In the genomic region with DNA sequence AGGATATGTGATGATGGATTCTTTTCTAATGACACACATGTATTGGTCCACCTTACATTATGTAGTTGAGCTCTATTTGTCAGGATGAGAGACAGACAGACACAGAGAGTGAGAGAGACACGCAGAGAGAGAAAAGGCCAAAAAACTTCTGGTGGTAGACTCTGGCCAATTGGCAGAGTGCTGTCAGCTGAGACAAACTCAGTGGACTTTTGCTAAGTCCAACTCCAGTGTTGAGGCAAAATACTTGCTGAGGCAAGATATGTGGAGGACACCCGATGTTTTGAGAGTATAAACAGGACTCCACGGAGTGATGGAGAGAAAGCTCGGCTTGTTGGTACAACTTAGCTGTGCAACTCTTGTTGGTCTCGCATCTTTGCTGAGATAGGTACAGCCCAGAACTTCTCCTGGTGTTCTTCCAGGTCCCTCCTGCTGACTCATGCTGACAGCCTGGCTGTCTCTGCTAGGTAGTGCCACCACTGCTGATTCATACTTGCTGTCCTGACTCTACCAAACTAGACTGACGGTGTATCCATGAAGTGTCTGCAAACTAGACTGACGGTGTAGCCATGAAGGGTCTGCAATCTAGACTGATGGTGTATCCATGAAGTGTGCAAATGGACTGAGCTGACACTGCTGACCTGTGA, we compare ENCODE assay signal across 11 mouse cellular contexts. TPM values are rescaled to one million over a fixed set of nuclear protein-coding genes. Genes with fewer than 3 reads are reported as not detected.
DNase-seq lines count a peak whose midpoint lies in the region; ATAC-seq lines count a peak whose summit lies in the region.
"Had no signal": no experiment of that assay in that cellular context is flagged by ENCODE, and none has a peak within 500 bp of the region (broad histone marks: within the 10 kb centered on the region; RNA-seq: fewer than 3 reads in every experiment).

No protein-coding gene starts in this region.

- 81% methylated on average over 7 of the region's 7 CpGs for WGBS in heart, embryonic 14.5 days

- peak; percentile 31; the same call in 1 of the 2 replicates for ATAC-seq in heart, embryonic 14.5 days (ENCODE audit: insufficient number of reproducible peaks, insufficient read depth, low FRiP score, low read depth)
- ATAC-seq in erythroid progenitor cell, adult 5-6 weeks (replicated peaks; ENCODE audit: low FRiP score, poor library complexity, severe bottlenecking) = peak; percentile 93
- ATAC-seq: forebrain, embryonic 16.5 days had no signal

- DNase-seq in adrenal gland, postnatal 36 days = peak; percentile 44 to 50
- DNase-seq in adrenal gland, adult 18-20 months (ENCODE audit: low spot score in 2 of 2) = no peak
- no peak for DNase-seq in heart, adult 8-10 months (ENCODE audit: low spot score)
- DNase-seq in 3134 (ENCODE audit: extremely low read depth, insufficient read length, low spot score) = peak; percentile 42
- DNase-seq in thymus, postnatal 10 days (ENCODE audit: low spot score in 2 of 2) = no peak
- no peak for DNase-seq in lung, postnatal 25 days (ENCODE audit: low spot score)
- DNase-seq: lung, adult 2 months had no signal

- H3K36me3 ChIP-seq in heart, embryonic 14.5 days (ENCODE audit: control insufficient read depth, insufficient read depth, low read length) = peaks cover 53% of the 10 kb centered on the region

- H3K4me3 ChIP-seq in heart, embryonic 14.5 days (ENCODE audit: control insufficient read depth in 1 of 2, insufficient read depth in 1 of 2, low read depth in 1 of 2, low read length in 2 of 2) = no peak overlapping the region
- H3K4me3 ChIP-seq: left cerebral cortex, adult 2 months had no signal

- no peaks in the 10 kb centered on the region for H3K4me1 ChIP-seq in heart, embryonic 14.5 days (ENCODE audit: control insufficient read depth in 2 of 2, insufficient read depth in 2 of 2, low read length in 2 of 2)

- H3K9ac ChIP-seq in heart, embryonic 14.5 days (ENCODE audit: low read length) = no peak overlapping the region

- no peak overlapping the region for H3K27ac ChIP-seq in heart, embryonic 14.5 days (replicated peaks in 1 of 2; ENCODE audit: control insufficient read depth in 1 of 2, insufficient read depth in 1 of 2, low read depth in 2 of 2, low read length in 2 of 2)
- H3K27ac ChIP-seq: left cerebral cortex, adult 2 months had no signal

- no peaks in the 10 kb centered on the region for H3K27me3 ChIP-seq in heart, embryonic 14.5 days (ENCODE audit: control insufficient read depth, insufficient read depth, low read length)

- H3K9me3 ChIP-seq in heart, embryonic 14.5 days (ENCODE audit: control insufficient read depth, low read length) = no peaks in the 10 kb centered on the region

- H3K4me2 ChIP-seq in heart, embryonic 14.5 days (ENCODE audit: low read length) = no peak overlapping the region

RNA-seq across cellular contexts. Expression of a gene that starts 11.9 kb away (rescaled TPM):
- total RNA-seq in adrenal gland, postnatal 36 days (2021) = 10 to 100 TPM; 69.9 to 90.3 TPM
- total RNA-seq in adrenal gland, adult 18-20 months (2021) = 10 to 100 TPM; 53.2 to 67.7 TPM
- polyA plus RNA-seq in heart, embryonic 14.5 days (2014; fragmentation: Nextera tagmentation; extraction: Ambion mirVana) = 59.2 and 61.8 TPM in 2 replicates
- 10 to 100 TPM; 47.1 to 54.5 (median 48.3) TPM for total RNA-seq in heart, adult 8-10 months (2022)
- total RNA-seq in erythroid progenitor cell, adult 5-6 weeks (2015; ENCODE audit: low replicate concordance) = 91.4 and 99.5 TPM in 2 replicates
- total RNA-seq in erythroid progenitor cell, adult 5-6 weeks (2017; ENCODE audit: low replicate concordance) = 122 and 172 TPM in 2 replicates

Comparison
In these comparisons a context has a peak if more than half of its experiments do, and no peak if none do; other contexts are left out.
1. DNase-seq: peak in adrenal gland, postnatal 36 days (2 of 2) and 3134 (single experiment); none in adrenal gland, adult 18-20 months (0 of 2), heart, adult 8-10 months (single experiment), thymus, postnatal 10 days (0 of 2) and lung, postnatal 25 days (single experiment).